Mouse (Mus musculus) heart, embryonic 14.5 days (tissue): ENCODE results near the gene Napepld. TPM values are rescaled to one million over a fixed set of nuclear protein-coding genes. Genes with fewer than 3 reads are reported as not detected.

Experiments
- ATAC-seq: fragments of 200-750 bp; cut with Nextera tagmentation; 2 replicates; pipeline ENCODE4 v1.8.0; 2017; ENCODE audit warnings: low read depth, moderate TSS enrichment; ENCODE audit not compliant: insufficient number of reproducible peaks, insufficient read depth, low FRiP score
- H3K27ac ChIP-seq, 2 experiments: fragments of 200-500 bp in 1 of 2; fragments of 300-500 bp in 1 of 2; sonication (generic) in 1 of 2; replicated peaks in 1 of 2; 2 replicates each; pipeline ENCODE4 v1.5.1; 2012 to 2014; ENCODE audit warnings: low read depth in 2 of 2, low read length in 2 of 2, control low read depth in 1 of 2, mild to moderate bottlenecking in 1 of 2, mixed read lengths in 1 of 2; ENCODE audit not compliant: control insufficient read depth in 1 of 2, insufficient read depth in 1 of 2
- H3K27me3 ChIP-seq: fragments of 300-500 bp; sonication (generic); 2 replicates; pipeline ENCODE4 v1.6.1; 2014; ENCODE audit warnings: mild to moderate bottlenecking, low read length, control low read depth; ENCODE audit not compliant: control insufficient read depth, insufficient read depth
- H3K36me3 ChIP-seq: fragments of 300-500 bp; sonication (generic); 2 replicates; pipeline ENCODE4 v1.6.1; 2014; ENCODE audit warnings: mild to moderate bottlenecking, control low read depth, low read length, mixed read lengths; ENCODE audit not compliant: control insufficient read depth, insufficient read depth
- H3K4me1 ChIP-seq, 2 experiments: fragments of 200-500 bp in 1 of 2; fragments of 300-500 bp in 1 of 2; sonication (generic) in 1 of 2; 2 replicates each; pipeline ENCODE4 v1.6.1; 2012 to 2014; ENCODE audit warnings: low read length in 2 of 2, control low read depth in 1 of 2, mixed read lengths in 1 of 2; ENCODE audit not compliant: control insufficient read depth in 2 of 2, insufficient read depth in 2 of 2
- H3K4me2 ChIP-seq: fragments of 300-500 bp; sonication (generic); 2 replicates; pipeline ENCODE4 v1.6.1; 2014; ENCODE audit warnings: mild to moderate bottlenecking, low read length
- H3K4me3 ChIP-seq, 2 experiments: fragments of 200-500 bp in 1 of 2; fragments of 300-500 bp in 1 of 2; sonication (generic) in 1 of 2; 2 replicates each; pipeline ENCODE4 v1.5.1; 2012 to 2014; ENCODE audit warnings: low read length in 2 of 2, mild to moderate bottlenecking in 2 of 2, control low read depth in 1 of 2, low read depth in 1 of 2, moderate library complexity in 1 of 2; ENCODE audit not compliant: control insufficient read depth in 1 of 2, insufficient read depth in 1 of 2
- H3K9ac ChIP-seq: fragments of 300-500 bp; sonication (generic); 2 replicates; pipeline ENCODE4 v1.6.1; 2014; ENCODE audit warnings: mild to moderate bottlenecking, low read length
- H3K9me3 ChIP-seq: fragments of 300-500 bp; sonication (generic); 2 replicates; pipeline ENCODE4 v1.6.1; 2016; ENCODE audit warnings: low read length, control low read depth; ENCODE audit not compliant: control insufficient read depth
- WGBS: fragments of 180-500 bp; shearing (Covaris S2); extraction: QIAGEN DNeasy Blood & Tissue Kit; methylation state at CpG from one replicate; pipeline ENCODE4 v1.1.7; 2014; 5-methylcytosine and 5-hydroxymethylcytosine counted together
- polyA plus RNA-seq: library from polyadenylated mRNA; unstranded; fragments of >200 nt; fragmentation: Nextera tagmentation; extraction: Ambion mirVana; gene quantifications from 2 replicates; pipeline ENCODE4 v1.2.1, GENCODE M21; 2014

Napepld gene
- 8.7 and 9.4 TPM in 2 replicates for polyA plus RNA-seq

DNA sequence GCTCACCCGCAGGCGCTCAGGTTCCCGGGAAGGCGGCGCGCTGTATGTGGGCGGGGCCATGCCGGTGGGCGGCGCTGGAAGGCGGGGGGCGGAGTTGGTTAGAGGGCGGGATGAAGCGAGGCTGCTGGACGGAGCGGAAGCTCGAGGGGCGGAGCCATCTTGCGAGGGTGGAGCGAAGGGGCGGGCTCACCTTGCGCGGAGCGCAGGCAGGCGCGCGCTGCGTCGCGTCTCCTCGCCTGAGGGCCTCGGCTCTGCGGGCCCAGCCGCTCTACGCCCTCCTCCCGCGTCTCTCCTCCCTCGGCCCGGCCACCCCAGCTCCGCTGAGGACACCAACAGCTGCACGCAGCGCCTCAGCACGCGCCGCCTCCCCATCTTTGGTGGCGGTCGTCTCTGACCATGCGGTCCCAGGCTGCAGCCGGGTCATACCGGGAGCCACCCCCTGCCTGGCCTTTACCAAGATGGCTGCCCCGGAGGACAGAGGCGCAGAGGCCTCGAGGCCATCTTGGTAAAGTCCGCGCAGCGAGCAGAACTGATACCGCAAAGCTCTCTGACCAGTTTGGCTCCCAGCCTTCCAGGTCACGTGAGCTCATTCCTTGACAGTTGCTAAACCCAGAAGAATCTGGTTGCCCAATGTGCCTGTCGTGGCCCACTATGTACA, at the start of gene Napepld:
Gene Napepld (minus strand): TSS at position 46 of the 658 bp plus-strand sequence.
- peak; percentile 100 for ATAC-seq
- Histone ChIP-seq H3K4me3 (peak within 1 kb of the TSS; percentile 74 to 77), H3K9ac (peak within 1 kb of the TSS; percentile 84), H3K4me1 (peaks cover 2 to 7% of the 10 kb centered on the region in 2 experiments; a peak in 3 of 4 replicates), H3K27me3 (no peaks in the 10 kb centered on the region), H3K36me3 (no peaks in the 10 kb centered on the region), H3K4me2 (peak within 1 kb of the TSS; percentile 90), H3K9me3 (no peaks in the 10 kb centered on the region), H3K27ac (peak within 1 kb of the TSS; percentile 97 to 98)
- WGBS: under 1% methylated on average over 49 of the region's 59 CpGs

DNA sequence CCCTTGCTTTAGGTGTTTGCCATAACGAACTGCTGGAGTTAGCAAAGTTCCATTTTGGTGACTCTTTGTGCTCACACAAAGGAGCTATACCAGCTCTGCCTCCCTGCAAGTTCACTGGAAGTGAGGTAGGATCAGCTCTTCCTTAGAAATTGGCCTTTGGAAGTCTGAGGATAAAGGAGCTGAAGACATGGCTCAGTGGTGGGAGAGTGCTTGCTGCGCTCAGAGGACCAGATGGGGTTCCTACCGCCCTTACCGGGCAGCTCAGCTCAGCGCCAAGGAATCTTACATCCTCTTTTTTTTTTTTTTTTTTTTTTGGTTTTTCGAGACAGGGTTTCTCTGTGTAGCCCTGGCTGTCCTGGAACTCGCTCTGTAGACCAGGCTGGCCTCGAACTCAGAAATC, 44.8 kb upstream of the Napepld start:
- ATAC-seq: no peak
- H3K4me2 ChIP-seq: no peak overlapping the region
- H3K27me3 ChIP-seq: no peaks in the 10 kb centered on the region
- no peaks in the 10 kb centered on the region for H3K9me3 ChIP-seq
- H3K4me3 ChIP-seq: no peak overlapping the region
- no peaks in the 10 kb centered on the region for H3K4me1 ChIP-seq
- no peak overlapping the region for H3K9ac ChIP-seq
- no peak overlapping the region for H3K27ac ChIP-seq
- H3K36me3 ChIP-seq: peaks cover 96% of the 10 kb centered on the region
- WGBS: 93% methylated on average over 6 of the region's 8 CpGs

DNA sequence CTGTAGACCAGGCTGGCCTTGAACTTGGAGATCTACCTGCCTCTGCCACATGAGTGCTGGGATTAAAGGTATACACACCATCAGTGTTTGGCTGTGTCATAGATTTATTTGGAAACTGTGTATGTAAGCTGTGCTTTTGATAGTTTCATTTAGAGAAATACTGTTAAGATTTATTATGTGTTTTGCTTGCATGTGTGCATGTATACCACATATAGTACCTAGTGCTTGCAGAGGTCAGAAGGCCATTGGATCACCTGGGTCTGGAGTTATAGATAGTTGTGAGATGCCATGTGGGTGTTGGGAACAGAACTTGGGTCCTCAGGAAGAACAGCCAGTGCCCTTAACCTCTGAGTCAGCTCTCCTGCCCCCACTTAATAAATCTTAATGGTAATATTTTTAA, 43.5 kb upstream of the Napepld start:
- no peak overlapping the region for H3K4me2 ChIP-seq
- no peaks in the 10 kb centered on the region for H3K4me1 ChIP-seq
- H3K9ac ChIP-seq: no peak overlapping the region
- ATAC-seq: no peak
- H3K27me3 ChIP-seq: no peaks in the 10 kb centered on the region
- H3K36me3 ChIP-seq: peaks cover 98% of the 10 kb centered on the region
- no peaks in the 10 kb centered on the region for H3K9me3 ChIP-seq
- H3K4me3 ChIP-seq: no peak overlapping the region
- H3K27ac ChIP-seq: no peak overlapping the region

DNA sequence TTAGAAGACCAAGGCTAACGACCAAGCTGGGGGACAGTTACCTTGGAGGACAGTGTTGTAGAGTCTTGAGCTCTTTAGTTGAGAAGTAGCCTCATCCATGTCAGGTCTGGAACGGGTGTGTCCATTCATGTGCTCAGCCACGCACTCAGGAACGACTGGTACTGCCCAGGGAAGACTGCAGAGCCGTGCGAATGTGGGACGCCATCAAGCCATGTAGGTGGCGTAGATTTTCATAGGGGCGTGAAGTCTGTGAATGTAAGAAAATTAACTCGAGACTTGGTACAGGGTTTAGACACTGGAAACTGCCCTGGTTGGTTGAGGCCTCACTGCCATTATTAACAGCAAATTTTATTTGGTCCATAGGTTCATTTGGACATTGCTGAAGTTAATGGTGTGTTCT, 42.4 kb upstream of the Napepld start:
- no peak overlapping the region for H3K4me3 ChIP-seq
- H3K36me3 ChIP-seq: peaks cover 99% of the 10 kb centered on the region
- ATAC-seq: no peak
- H3K27me3 ChIP-seq: no peaks in the 10 kb centered on the region
- no peak overlapping the region for H3K4me2 ChIP-seq
- no peak overlapping the region for H3K27ac ChIP-seq
- WGBS: 93% methylated on average over 10 of the region's 10 CpGs
- no peaks in the 10 kb centered on the region for H3K4me1 ChIP-seq
- H3K9me3 ChIP-seq: no peaks in the 10 kb centered on the region
- H3K9ac ChIP-seq: no peak overlapping the region

DNA sequence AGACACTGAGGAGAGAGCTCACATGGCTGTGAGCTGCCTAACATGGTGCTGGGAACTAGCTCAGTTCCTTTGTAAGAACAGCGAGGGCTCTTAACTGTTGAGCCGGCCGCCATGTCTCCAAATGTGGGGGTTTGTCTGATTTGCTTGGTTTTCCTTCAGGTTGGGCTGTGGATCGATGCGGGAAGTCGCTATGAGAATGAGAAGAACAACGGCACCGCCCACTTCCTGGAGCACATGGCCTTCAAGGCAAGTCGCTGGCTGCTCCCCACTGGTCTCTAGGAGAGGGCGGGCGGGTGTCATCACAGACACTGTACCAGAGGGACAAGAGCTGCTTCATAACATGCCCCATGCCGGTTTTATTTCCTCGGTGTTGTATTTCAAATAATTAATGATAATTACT, 38.7 kb upstream of the Napepld start:
- Histone ChIP-seq H3K9ac (no peak overlapping the region), H3K4me1 (peaks cover 3 to 11% of the 10 kb centered on the region in 2 experiments; a peak in 2 of 4 replicates), H3K9me3 (no peaks in the 10 kb centered on the region), H3K27ac (no peak overlapping the region), H3K27me3 (no peaks in the 10 kb centered on the region), H3K36me3 (peaks cover 65% of the 10 kb centered on the region), H3K4me3 (no peak overlapping the region), H3K4me2 (no peak overlapping the region)
- no peak for ATAC-seq
- WGBS: 85% methylated on average over 13 of the region's 13 CpGs

DNA sequence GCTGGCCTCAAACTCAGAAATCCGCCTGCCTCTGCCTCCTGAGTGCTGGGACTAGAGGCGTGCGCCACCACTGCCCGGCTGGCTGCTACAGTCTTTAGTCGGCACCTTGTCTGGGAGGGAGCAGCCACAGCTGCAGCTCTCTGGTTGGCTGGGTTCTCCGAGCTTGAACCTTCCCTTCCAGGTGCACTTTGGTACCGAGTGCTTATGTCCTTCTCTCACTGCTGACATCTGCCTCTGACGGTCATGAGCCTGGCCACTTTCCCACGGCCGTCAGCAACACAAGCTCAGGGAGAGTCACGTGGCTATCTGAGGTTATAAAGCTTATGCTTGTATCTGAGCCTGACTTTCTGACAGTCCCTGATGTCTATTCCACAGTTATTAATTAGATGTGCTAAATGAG, 37.9 kb upstream of the Napepld start:
- no peak for ATAC-seq
- H3K4me1 ChIP-seq: peaks cover 3 to 11% of the 10 kb centered on the region in 2 experiments; a peak in 2 of 4 replicates
- H3K9ac ChIP-seq: no peak overlapping the region
- H3K4me2 ChIP-seq: no peak overlapping the region
- 85% methylated on average over 10 of the region's 11 CpGs for WGBS
- H3K27ac ChIP-seq: no peak overlapping the region
- H3K9me3 ChIP-seq: no peaks in the 10 kb centered on the region
- peaks cover 57% of the 10 kb centered on the region for H3K36me3 ChIP-seq
- H3K27me3 ChIP-seq: no peaks in the 10 kb centered on the region
- H3K4me3 ChIP-seq: no peak overlapping the region

DNA sequence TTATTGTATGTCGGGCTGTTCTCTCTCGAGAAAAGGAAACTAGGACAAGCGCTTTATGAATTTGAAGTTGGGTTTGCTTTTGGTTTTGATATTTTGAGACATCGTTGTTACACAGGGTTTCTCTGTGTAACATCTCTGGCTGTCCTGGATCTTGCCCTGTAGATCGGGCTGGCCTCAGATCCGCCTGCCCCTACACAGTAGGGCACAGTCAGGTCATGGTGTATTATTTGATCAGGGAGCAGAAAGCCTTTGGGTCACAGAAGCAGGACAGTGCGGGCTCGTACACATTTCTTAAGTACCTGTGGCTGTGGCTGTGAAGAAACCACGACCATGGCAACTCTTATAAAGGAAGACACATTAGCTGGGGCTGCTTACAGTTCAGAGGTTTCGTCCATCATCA, 36.4 kb upstream of the Napepld start:
- Histone ChIP-seq H3K9me3 (no peaks in the 10 kb centered on the region), H3K36me3 (peaks cover 42% of the 10 kb centered on the region), H3K27me3 (no peaks in the 10 kb centered on the region), H3K4me2 (peak overlapping the region; percentile 72), H3K9ac (peak overlapping the region; percentile 87), H3K27ac (peak overlapping the region in 1 of 2 experiments; percentile 79; a peak in 1 of 4 replicates), H3K4me1 (peaks cover 3 to 16% of the 10 kb centered on the region in 2 experiments; a peak in 2 of 4 replicates), H3K4me3 (peak overlapping the region; percentile 79 to 98)
- ATAC-seq: no peak
- 24% methylated on average over 10 of the region's 10 CpGs for WGBS
